Mouse (Mus musculus) CH12.LX (cell line): Measurements from ENCODE around the gene Slc9a3r1. TPM values are rescaled to one million over a fixed set of nuclear protein-coding genes. Genes with fewer than 3 reads are reported as not detected.
A peak's percentile ranks its signal among the peaks of the same experiment; 100 is the strongest.

Experiments used
- DNase-seq: peaks from one replicate; pipeline ENCODE4 v3.0.0-alpha.2; 2013; ENCODE audit errors: extremely low read depth
- H3K27ac ChIP-seq: 2 replicates; pipeline ENCODE4 v1.5.1; 2012; ENCODE audit warnings: low read depth, mild to moderate bottlenecking, control low read depth, moderate library complexity; ENCODE audit not compliant: insufficient read depth
- H3K27me3 ChIP-seq: replicated peaks from 2 replicates; pipeline ENCODE3; 2012; ENCODE audit warnings: inconsistent platforms
- H3K36me3 ChIP-seq, 2 experiments: replicated peaks in 1 of 2; 2 replicates each; pipeline versions ENCODE3 to v1.6.1; 2012; ENCODE audit warnings: inconsistent platforms in 1 of 2, low read length in 1 of 2, mild to moderate bottlenecking in 1 of 2, mixed read lengths in 1 of 2, moderate library complexity in 1 of 2; ENCODE audit not compliant: control insufficient read depth in 1 of 2, insufficient read depth in 1 of 2
- H3K4me1 ChIP-seq, 2 experiments: 2 replicates each; pipeline ENCODE4 v1.6.1; 2012; ENCODE audit warnings: inconsistent platforms in 1 of 2, moderate library complexity in 1 of 2; ENCODE audit not compliant: insufficient read depth in 2 of 2, control insufficient read depth in 1 of 2
- H3K4me2 ChIP-seq: 2 replicates; pipeline ENCODE4 v1.6.1; 2012; ENCODE audit warnings: low read depth, mild to moderate bottlenecking, control low read depth; ENCODE audit not compliant: poor library complexity, insufficient read depth, severe bottlenecking
- H3K4me3 ChIP-seq, 3 experiments: fragments of 150-350 bp in 1 of 3; sonication (generic) in 1 of 3; replicated peaks in 1 of 3; 2 replicates each; pipeline versions ENCODE3 to v1.5.1; 2011 to 2012; ENCODE audit warnings: low read depth in 2 of 3, low read length in 2 of 3, mild to moderate bottlenecking in 2 of 3, moderate library complexity in 2 of 3, control low read depth in 1 of 3, improper control_type of control experiment in 1 of 3, inconsistent platforms in 1 of 3, mixed read lengths in 1 of 3; ENCODE audit not compliant: poor library complexity in 1 of 3
- H3K79me2 ChIP-seq: replicated peaks from 2 replicates; pipeline ENCODE4 v1.6.1; 2012; ENCODE audit warnings: mild to moderate bottlenecking, moderate library complexity; ENCODE audit not compliant: control insufficient read depth, poor library complexity, insufficient read depth, severe bottlenecking; ENCODE audit errors: extremely low read depth
- H3K9ac ChIP-seq: 2 replicates; pipeline ENCODE4 v1.6.1; 2012; ENCODE audit warnings: low read depth, mild to moderate bottlenecking, control low read depth, moderate library complexity; ENCODE audit not compliant: insufficient read depth
- H3K9me3 ChIP-seq: replicated peaks from 2 replicates; pipeline ENCODE3; 2012; ENCODE audit warnings: low read length, inconsistent platforms, mixed read lengths
- BHLHE40 ChIP-seq: IDR thresholded peaks from 2 replicates; pipeline ENCODE4 v1.6.1; 2011; ENCODE audit warnings: mild to moderate bottlenecking, low read depth, low read length, improper control_type of control experiment
- CHD1 ChIP-seq: IDR thresholded peaks from 2 replicates; pipeline ENCODE4 v1.6.1; 2012; ENCODE audit warnings: low read depth, low read length, improper control_type of control experiment, inconsistent platforms
- CHD2 ChIP-seq: IDR thresholded peaks from 2 replicates; pipeline ENCODE4 v1.6.1; 2011; ENCODE audit warnings: low read length, improper control_type of control experiment
- CTCF ChIP-seq, 2 experiments: IDR thresholded peaks in 1 of 2; conservative IDR thresholded peaks in 1 of 2; 2 replicates each; pipeline ENCODE4 v1.5.1; 2011 to 2012; ENCODE audit warnings: low read depth in 2 of 2, low read length in 2 of 2, improper control_type of control experiment in 1 of 2, inconsistent platforms in 1 of 2, mild to moderate bottlenecking in 1 of 2, moderate library complexity in 1 of 2
- E2F4 ChIP-seq: IDR thresholded peaks from 2 replicates; pipeline ENCODE4 v1.6.1; 2011; ENCODE audit warnings: low read depth, low read length, improper control_type of control experiment; ENCODE audit not compliant: insufficient replicate concordance
- ELF1 ChIP-seq: IDR thresholded peaks from 2 replicates; pipeline ENCODE4 v1.6.1; 2014; ENCODE audit warnings: low read depth, mild to moderate bottlenecking, inconsistent platforms, low read length, improper control_type of control experiment
- EP300 ChIP-seq: IDR thresholded peaks from 2 replicates; pipeline ENCODE4 v1.6.1; 2011; ENCODE audit warnings: low read length, improper control_type of control experiment
- ETS1 ChIP-seq: conservative IDR thresholded peaks from 2 replicates; pipeline ENCODE4 v1.6.1; 2012; ENCODE audit warnings: low read depth, mild to moderate bottlenecking, inconsistent platforms, low read length, improper control_type of control experiment, moderate library complexity
- GABPA ChIP-seq: IDR thresholded peaks from 2 replicates; pipeline ENCODE4 v1.6.1; 2012; ENCODE audit warnings: low read depth, low read length, improper control_type of control experiment, inconsistent platforms; ENCODE audit not compliant: insufficient replicate concordance
- HCFC1 ChIP-seq: IDR thresholded peaks from 2 replicates; pipeline ENCODE4 v1.6.1; 2012; ENCODE audit warnings: low read depth, mild to moderate bottlenecking, inconsistent platforms, low read length, improper control_type of control experiment
- IRF4 ChIP-seq: IDR thresholded peaks from 2 replicates; pipeline ENCODE4 v1.6.1; 2014; ENCODE audit warnings: low read depth, mild to moderate bottlenecking, inconsistent platforms, low read length, improper control_type of control experiment
- JUN ChIP-seq: IDR thresholded peaks from 2 replicates; pipeline ENCODE4 v1.6.1; 2011; ENCODE audit warnings: low read depth, mild to moderate bottlenecking, low read length, improper control_type of control experiment, moderate library complexity; ENCODE audit not compliant: insufficient read depth
- JUND ChIP-seq: conservative IDR thresholded peaks from 2 replicates; pipeline ENCODE4 v1.6.1; 2011; ENCODE audit warnings: low read depth, low read length, improper control_type of control experiment
- KAT2A ChIP-seq: IDR thresholded peaks from 2 replicates; pipeline ENCODE4 v1.6.1; 2012; ENCODE audit warnings: low read length, improper control_type of control experiment, inconsistent platforms; ENCODE audit not compliant: insufficient replicate concordance
- MAFK ChIP-seq: IDR thresholded peaks from 2 replicates; pipeline ENCODE4 v1.6.1; 2011; ENCODE audit warnings: low read length, improper control_type of control experiment; ENCODE audit not compliant: insufficient replicate concordance
- MAX ChIP-seq: IDR thresholded peaks from 2 replicates; pipeline ENCODE4 v1.6.1; 2011; ENCODE audit warnings: low read length, improper control_type of control experiment
- MAZ ChIP-seq: IDR thresholded peaks from 2 replicates; pipeline ENCODE4 v1.6.1; 2012; ENCODE audit warnings: low read depth, mild to moderate bottlenecking, inconsistent platforms, low read length, improper control_type of control experiment, moderate library complexity
- MEF2A ChIP-seq: IDR thresholded peaks from 2 replicates; pipeline ENCODE4 v1.6.1; 2014; ENCODE audit warnings: low read depth, mild to moderate bottlenecking, inconsistent platforms, low read length, improper control_type of control experiment, borderline replicate concordance
- MXI1 ChIP-seq: IDR thresholded peaks from 2 replicates; pipeline ENCODE4 v1.6.1; 2011; ENCODE audit warnings: mild to moderate bottlenecking, low read depth, low read length, improper control_type of control experiment
- MYC ChIP-seq: IDR thresholded peaks from 2 replicates; pipeline ENCODE4 v1.6.1; 2011; ENCODE audit warnings: low read depth, mild to moderate bottlenecking, improper control_type of control experiment, low read length
- NELFE ChIP-seq: IDR thresholded peaks from 2 replicates; pipeline ENCODE4 v1.6.1; 2011; ENCODE audit warnings: low read depth, low read length, improper control_type of control experiment
- NRF1 ChIP-seq: IDR thresholded peaks from 2 replicates; pipeline ENCODE4 v1.6.1; 2014; ENCODE audit warnings: low read depth, mild to moderate bottlenecking, inconsistent platforms, low read length, improper control_type of control experiment, moderate library complexity
- PAX5 ChIP-seq: IDR thresholded peaks from 2 replicates; pipeline ENCODE4 v1.6.1; 2012; ENCODE audit warnings: low read length, inconsistent platforms, mixed read lengths
- POLR2A ChIP-seq: IDR thresholded peaks from 2 replicates; pipeline ENCODE4 v1.6.1; 2011; ENCODE audit warnings: low read depth, mild to moderate bottlenecking, improper control_type of control experiment, low read length
- POLR2AphosphoS2 ChIP-seq: IDR thresholded peaks from 2 replicates; pipeline ENCODE4 v1.6.1; 2011; ENCODE audit warnings: low read depth, low read length, improper control_type of control experiment
- RAD21 ChIP-seq: IDR thresholded peaks from 2 replicates; pipeline ENCODE4 v1.6.1; 2011; ENCODE audit warnings: low read depth, mild to moderate bottlenecking, low read length, improper control_type of control experiment, moderate library complexity
- RCOR1 ChIP-seq: conservative IDR thresholded peaks from 2 replicates; pipeline ENCODE4 v1.6.1; 2012; ENCODE audit warnings: low read depth, mild to moderate bottlenecking, inconsistent platforms, low read length, improper control_type of control experiment
- SIN3A ChIP-seq: IDR thresholded peaks from 2 replicates; pipeline ENCODE4 v1.6.1; 2012; ENCODE audit warnings: low read length, improper control_type of control experiment, inconsistent platforms
- SMC3 ChIP-seq: IDR thresholded peaks from 2 replicates; pipeline ENCODE4 v1.6.1; 2011; ENCODE audit warnings: low read depth, low read length, improper control_type of control experiment
- TBP ChIP-seq: conservative IDR thresholded peaks from 2 replicates; pipeline ENCODE4 v1.6.1; 2011; ENCODE audit warnings: low read depth, low read length, improper control_type of control experiment
- TCF12 ChIP-seq: IDR thresholded peaks from 2 replicates; pipeline ENCODE4 v1.6.1; 2014; ENCODE audit warnings: low read depth, mild to moderate bottlenecking, inconsistent platforms, low read length, improper control_type of control experiment
- UBTF ChIP-seq: IDR thresholded peaks from 2 replicates; pipeline ENCODE4 v1.6.1; 2012; ENCODE audit warnings: low read depth, mild to moderate bottlenecking, inconsistent platforms, low read length, improper control_type of control experiment, moderate library complexity
- USF1 ChIP-seq: IDR thresholded peaks from 2 replicates; pipeline ENCODE4 v1.6.1; 2014; ENCODE audit warnings: low read depth, mild to moderate bottlenecking, inconsistent platforms, low read length, improper control_type of control experiment
- USF2 ChIP-seq: conservative IDR thresholded peaks from 2 replicates; pipeline ENCODE4 v1.6.1; 2011; ENCODE audit warnings: low read depth, low read length, improper control_type of control experiment
- ZC3H11A ChIP-seq: IDR thresholded peaks from 2 replicates; pipeline ENCODE4 v1.6.1; 2012; ENCODE audit warnings: low read depth, mild to moderate bottlenecking, inconsistent platforms, low read length, improper control_type of control experiment
- ZKSCAN1 ChIP-seq: IDR thresholded peaks from 2 replicates; pipeline ENCODE4 v1.6.1; 2012; ENCODE audit warnings: low read depth, inconsistent platforms, low read length, improper control_type of control experiment, borderline replicate concordance
- ZMIZ1 ChIP-seq: IDR thresholded peaks from 2 replicates; pipeline ENCODE4 v1.6.1; 2012; ENCODE audit warnings: low read depth, mild to moderate bottlenecking, inconsistent platforms, low read length, improper control_type of control experiment
- ZNF384 ChIP-seq: IDR thresholded peaks from 2 replicates; pipeline ENCODE4 v1.6.1; 2012; ENCODE audit warnings: low read depth, low read length, improper control_type of control experiment, inconsistent platforms
- dilution Hi-C: fragments of 300-500 bp; cut with MboI; formaldehyde crosslinking; loops from 2 replicates; pipeline ENCODE4 v1.14.3; 2020; ENCODE audit warnings: low sequenced_read_pairs; ENCODE audit not compliant: extremely low pct_unique_long_range_greater_than_20kb, extremely low pct_ligation_motif_present
- in situ Hi-C: fragments of 300-500 bp; cut with MboI; formaldehyde crosslinking; loops from 3 replicates; pipeline ENCODE4 v1.14.3; 2019; ENCODE audit warnings: low sequenced_read_pairs, low pct_ligation_motif_present, low pct_unique_long_range_greater_than_20kb, mixed read lengths
- polyA plus RNA-seq: library from polyadenylated mRNA; unstranded; fragments of >175 nt; gene quantifications from 2 replicates; pipeline ENCODE4 v1.2.1, GENCODE M21; 2012; ENCODE audit warnings: low read depth; ENCODE audit not compliant: insufficient read length
- total RNA-seq, 2 experiments: library from RNA; depleted of rRNA; stranded (reverse); fragments of 300-350 nt in 1 of 2; fragments of >200 nt in 1 of 2; gene quantifications; 2 replicates each; pipeline ENCODE4 v1.2.3; 2012 to 2014

Slc9a3r1 gene
- total and polyA plus RNA-seq, 3 experiments: 51.9 to 69.0 (median 63.7) TPM

GRCm38 (mm10) chr11:115119409-115119808 is 43.7 kb upstream of the Slc9a3r1 start:
- Histone ChIP-seq H3K4me2 (0 out of 2 replicates have a peak overlapping the region, but pooled peaks have one; percentile 37), H3K4me1 (peaks cover 15 to 29% of the 10 kb centered on the region in 2 experiments), H3K79me2 (no peaks in the 10 kb centered on the region), H3K4me3 (peak overlapping the region in 1 of 3 experiments; percentile 33), H3K27ac (peak overlapping the region; percentile 84), H3K9me3 (peaks cover 14% of the 10 kb centered on the region), H3K9ac (no peak overlapping the region), H3K36me3 (peaks cover 75 to 93% of the 10 kb centered on the region in 2 experiments), H3K27me3 (no peaks in the 10 kb centered on the region)
- in situ Hi-C loops: no loop called here
- TF ChIP-seq TBP (no peak), E2F4 (no peak), HCFC1 (no peak), USF1 (no peak), JUND (0 out of 2 replicates have a peak, but pooled peaks have one; percentile 21), CHD2 (peak; percentile 91), POLR2A (no peak), RCOR1 (no peak), MAZ (peak; percentile 76), MEF2A (peak; percentile 76), TCF12 (peak; percentile 65), ZKSCAN1 (no peak), MXI1 (no peak), JUN (no peak; the same call in 1 of the 2 replicates), UBTF (no peak), CHD1 (no peak), RAD21 (no peak; the same call in 1 of the 2 replicates), NRF1 (no peak), CTCF (conservative IDR thresholded peaks at IDR 0.05 in 1 of 2, IDR thresholded peaks at IDR 0.05 in 1 of 2; ENCODE audit: low read depth in 2 of 2, low read length in 2 of 2) (no peak), BHLHE40 (peak; percentile 56; the same call in 1 of the 2 replicates), GABPA (no peak), EP300 (peak; percentile 85), ZNF384 (no peak), USF2 (no peak), ZC3H11A (no peak), KAT2A (no peak), ZMIZ1 (no peak), ETS1 (peak; percentile 50; the same call in 1 of the 2 replicates), PAX5 (no peak), MAFK (no peak), POLR2AphosphoS2 (no peak), IRF4 (peak; percentile 88), MAX (no peak), MYC (no peak), SIN3A (0 out of 2 replicates have a peak, but pooled peaks have one; percentile 34), SMC3 (0 out of 2 replicates have a peak, but pooled peaks have one; percentile 15), NELFE (no peak), ELF1 (0 out of 2 replicates have a peak, but pooled peaks have one; percentile 16)
- DNase-seq: no peak
- dilution Hi-C loops: no loop called here
